Mouse (Mus musculus) liver, embryonic 14.5 days (tissue): ENCODE measurements at regions not wholly inside any gene's neighbourhood (a gene's known extent, or its start where the extent isn't known, plus 50 kb on each side); places are given as distances from the start of the nearest gene placed in this dataset.

Source experiments
- CTCF ChIP-seq: IDR thresholded peaks from 2 replicates; pipeline ENCODE4 v1.5.1; 2016; ENCODE audit warnings: antibody characterized with exemption, low read depth, control low read depth
- EP300 ChIP-seq: IDR thresholded peaks from 2 replicates; pipeline ENCODE4 v1.6.1; 2016; ENCODE audit warnings: antibody characterized with exemption, low read depth

DNA sequence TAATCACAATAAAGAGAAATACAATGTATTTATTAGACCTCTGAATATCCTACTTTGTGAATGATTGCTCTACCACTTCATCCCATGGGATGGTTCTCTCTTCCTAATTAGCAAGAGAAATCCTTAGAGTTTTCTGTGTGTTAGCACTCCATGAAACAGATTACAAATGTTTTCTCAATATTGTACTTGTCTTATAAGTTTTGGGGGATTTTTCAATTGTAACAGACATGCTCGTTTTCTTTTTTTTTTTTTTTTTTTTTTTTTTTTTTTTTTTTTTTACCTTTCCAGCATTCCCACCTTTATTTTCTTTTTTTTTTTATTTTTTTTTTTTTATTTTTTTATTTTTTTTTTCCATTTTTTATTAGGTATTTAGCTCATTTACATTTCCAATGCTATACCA is 312.3 kb downstream of the Mex3b start:
- TF ChIP-seq CTCF (no peak), EP300 (no peak)
